Mouse (Mus musculus): ENCODE data around the gene Slc25a47. TPM values are rescaled to one million over a fixed set of nuclear protein-coding genes. Genes with fewer than 3 reads are reported as not detected.

Slc25a47 gene
- 481 and 632 TPM in 2 replicates for polyA plus RNA-seq (2015; fragmentation: Nextera tagmentation; extraction: Ambion mirVana)

DNA sequence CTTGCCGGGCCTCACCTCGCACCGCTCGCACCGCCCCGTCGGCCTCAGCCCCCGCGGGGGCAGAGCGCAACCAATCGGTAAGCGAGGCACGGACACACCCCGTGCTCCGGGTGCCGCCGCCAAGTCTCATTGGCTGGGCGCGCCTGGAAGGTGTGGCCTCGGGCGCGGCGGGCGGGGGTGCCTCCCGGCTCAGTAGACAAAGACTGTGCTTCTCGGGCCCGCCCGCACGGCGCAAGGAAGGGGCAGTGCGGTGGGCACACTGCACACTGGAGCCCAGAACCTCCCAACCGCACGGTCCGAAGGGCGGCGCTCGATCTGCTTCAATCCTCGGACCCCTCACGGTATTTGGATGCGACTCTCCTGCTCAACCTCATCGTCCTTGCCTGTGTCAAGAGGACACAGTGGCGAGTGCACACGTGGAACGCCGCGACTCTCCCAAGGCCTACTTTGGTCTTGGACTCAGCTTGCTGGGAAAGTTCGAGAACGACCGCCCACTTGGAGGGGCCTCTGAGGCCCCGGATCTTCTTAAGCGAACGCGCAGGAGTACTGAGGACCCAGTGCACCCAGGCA lies at the start of gene Slc25a47, which contains the start of gene Slc25a29:
Slc25a47 (plus strand) TSS at position 207 of the 570 bp plus-strand sequence.
Slc25a29 (minus strand) TSS at position 44 of the 570 bp plus-strand sequence.
- DNase-seq, result peak; percentile 96
- Histone ChIP-seq H3K4me1 (ENCODE audit: insufficient read depth) (peaks cover 20% of the 10 kb centered on the region), H3K9me3 (ENCODE audit: low read length) (no peaks in the 10 kb centered on the region), H3K27ac (ENCODE audit: low read depth) (peak within 1 kb of the TSS; percentile 92), H3K9ac (replicated peaks) (peak within 1 kb of the TSS; percentile 76), H3K4me3 (ENCODE audit: low read depth, low read length) (peak within 1 kb of the TSS; percentile 65), H3K27me3 (ENCODE audit: insufficient read depth, low read length) (no peaks in the 10 kb centered on the region), H3K4me2 (ENCODE audit: low read depth, low read length) (peak within 1 kb of the TSS; percentile 93), H3K36me3 (replicated peaks; ENCODE audit: insufficient read depth, low read length) (no peaks in the 10 kb centered on the region; the same call in 1 of the 2 replicates)
- under 1% methylated on average over 50 of the region's 53 CpGs for WGBS (ENCODE audit: insufficient replicate concordance)
- peak; percentile 95 for ATAC-seq
- TF ChIP-seq EP300 (IDR thresholded peaks at IDR 0.05; ENCODE audit: low read depth) (no peak; the same call in 1 of the 2 replicates), CTCF (IDR thresholded peaks at IDR 0.05; ENCODE audit: low read depth) (no peak)

DNA sequence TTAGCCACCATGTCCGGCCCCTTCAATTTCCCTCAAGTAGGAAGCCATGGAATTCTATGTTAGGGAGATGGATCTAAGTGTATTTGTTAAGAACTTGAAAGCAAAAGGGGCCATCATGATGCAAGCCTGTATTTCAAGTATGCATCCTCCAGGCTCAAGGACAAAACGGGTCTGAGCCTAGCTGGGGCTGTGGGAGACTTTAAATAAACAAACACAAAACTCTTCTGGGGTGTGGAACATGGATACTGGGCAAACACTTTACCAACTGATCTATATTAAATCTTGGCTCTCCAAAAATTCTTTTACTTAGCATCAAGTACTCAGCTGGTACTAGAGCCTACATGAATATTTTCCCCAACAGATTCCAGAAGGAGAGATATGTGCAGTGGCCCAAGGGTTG lies 48.5 kb upstream of the Slc25a47 start:
- WGBS (ENCODE audit: insufficient replicate concordance), result 76% methylated on average over 2 of the region's 2 CpGs
- Histone ChIP-seq H3K9ac (replicated peaks) (no peak overlapping the region), H3K27ac (ENCODE audit: low read depth) (no peak overlapping the region), H3K4me3 (ENCODE audit: low read depth, low read length) (no peak overlapping the region), H3K36me3 (replicated peaks; ENCODE audit: insufficient read depth, low read length) (no peaks in the 10 kb centered on the region), H3K27me3 (ENCODE audit: insufficient read depth, low read length) (no peaks in the 10 kb centered on the region), H3K4me2 (ENCODE audit: low read depth, low read length) (no peak overlapping the region), H3K4me1 (ENCODE audit: insufficient read depth) (peaks cover 15% of the 10 kb centered on the region), H3K9me3 (ENCODE audit: low read length) (no peaks in the 10 kb centered on the region)
- no peak for DNase-seq
- no peak for ATAC-seq
- no peak for TF ChIP-seq EP300 (IDR thresholded peaks at IDR 0.05; ENCODE audit: low read depth)
- no peak for TF ChIP-seq CTCF (IDR thresholded peaks at IDR 0.05; ENCODE audit: low read depth)

DNA sequence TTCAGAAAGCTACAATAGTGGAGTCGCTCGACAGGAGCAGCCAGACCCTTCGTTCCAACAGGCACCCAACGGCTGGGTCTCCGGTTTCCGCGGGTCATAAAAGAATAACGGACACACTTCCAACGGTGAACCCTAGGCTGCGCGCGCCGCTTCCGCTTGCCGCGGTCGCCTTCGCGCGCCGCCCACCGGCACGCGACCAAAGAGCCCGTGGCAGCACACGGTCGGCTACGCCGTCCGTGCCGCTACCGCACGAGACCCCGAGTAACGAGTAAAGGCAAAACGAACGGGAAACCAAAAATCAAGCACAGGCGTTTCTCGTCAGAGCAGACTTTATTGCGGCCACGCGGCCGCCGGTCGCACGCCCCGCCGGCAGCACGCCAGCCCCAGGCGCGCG lies 43.7 kb upstream of the Slc25a47 start:
- Histone ChIP-seq H3K9ac (replicated peaks) (peak overlapping the region; percentile 91), H3K36me3 (replicated peaks; ENCODE audit: insufficient read depth, low read length) (no peaks in the 10 kb centered on the region), H3K4me3 (ENCODE audit: low read depth, low read length) (peak overlapping the region; percentile 98), H3K9me3 (ENCODE audit: low read length) (no peaks in the 10 kb centered on the region), H3K27me3 (ENCODE audit: insufficient read depth, low read length) (no peaks in the 10 kb centered on the region), H3K27ac (ENCODE audit: low read depth) (peak overlapping the region; percentile 100), H3K4me1 (ENCODE audit: insufficient read depth) (peaks cover 23% of the 10 kb centered on the region), H3K4me2 (ENCODE audit: low read depth, low read length) (peak overlapping the region; percentile 63)
- ATAC-seq (peak; percentile 52), DNase-seq (peak; percentile 90)
- under 1% methylated on average over 52 of the region's 52 CpGs for WGBS (ENCODE audit: insufficient replicate concordance)
- TF ChIP-seq EP300 (IDR thresholded peaks at IDR 0.05; ENCODE audit: low read depth), result peak; percentile 61; the same call in 1 of the 2 replicates
- TF ChIP-seq CTCF (IDR thresholded peaks at IDR 0.05; ENCODE audit: low read depth), result peak; percentile 24

DNA sequence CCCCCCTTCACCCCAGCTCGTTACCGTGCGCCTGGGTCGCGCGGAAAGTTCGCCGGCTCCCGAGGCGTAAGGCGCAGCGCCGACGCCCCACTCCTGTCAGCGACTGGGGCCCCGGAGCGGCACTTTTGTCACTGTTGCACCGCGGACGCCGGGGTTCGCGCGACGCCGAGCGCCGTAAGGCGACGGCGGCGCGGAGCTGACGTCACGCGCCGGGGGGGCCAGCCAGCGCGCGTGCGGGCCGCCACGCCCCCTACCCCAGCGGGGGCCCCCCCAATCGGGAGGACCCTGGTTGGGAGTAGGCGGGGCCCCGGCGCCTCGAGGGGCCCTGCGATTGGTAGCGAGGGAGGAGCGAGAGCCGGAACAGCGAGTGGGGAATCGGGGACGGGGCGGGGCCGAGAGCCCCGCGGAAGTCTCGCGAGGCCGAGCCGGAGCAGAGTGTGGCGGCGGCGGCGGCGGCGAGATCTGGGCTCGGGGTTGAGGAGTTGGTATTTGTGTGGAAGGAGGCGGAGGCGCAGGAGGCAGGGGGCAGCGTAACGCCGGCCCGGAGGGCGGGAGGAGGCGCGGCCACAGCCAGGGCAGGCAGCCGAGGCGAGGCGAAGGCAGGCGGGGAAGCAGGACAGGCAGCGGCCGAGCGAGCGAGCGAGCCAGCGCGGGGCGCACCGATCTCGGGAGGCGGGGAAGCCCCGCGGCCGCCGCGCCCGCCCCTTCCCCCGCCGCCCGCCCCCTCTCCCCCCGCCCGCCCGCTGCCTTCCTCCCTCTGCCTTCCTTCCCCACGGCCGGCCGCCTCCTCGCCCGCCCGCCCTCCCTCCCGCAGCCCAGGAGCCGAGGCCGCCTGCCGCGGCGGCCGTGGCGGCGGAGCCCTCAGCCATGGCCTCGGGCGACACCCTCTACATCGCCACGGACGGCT lies 43.0 kb upstream of the Slc25a47 start, which contains the start of gene Yy1:
Yy1 (plus strand) TSS at position 428 of the 907 bp plus-strand sequence.
- H3K36me3 ChIP-seq (replicated peaks; ENCODE audit: insufficient read depth, low read length), result no peaks in the 10 kb centered on the region
- no peaks in the 10 kb centered on the region for H3K27me3 ChIP-seq (ENCODE audit: insufficient read depth, low read length)
- H3K9ac ChIP-seq (replicated peaks), result peak within 1 kb of the TSS; percentile 91
- ATAC-seq (peak; percentile 88), DNase-seq (peak; percentile 99)
- H3K27ac ChIP-seq (ENCODE audit: low read depth), result peak within 1 kb of the TSS; percentile 100
- H3K4me2 ChIP-seq (ENCODE audit: low read depth, low read length), result peak within 1 kb of the TSS; percentile 83
- under 1% methylated on average over 63 of the region's 127 CpGs for WGBS (ENCODE audit: insufficient replicate concordance)
- peak within 1 kb of the TSS; percentile 98 for H3K4me3 ChIP-seq (ENCODE audit: low read depth, low read length)
- TF ChIP-seq CTCF (IDR thresholded peaks at IDR 0.05; ENCODE audit: low read depth), result peak; percentile 32; the same call in 1 of the 2 replicates
- TF ChIP-seq EP300 (IDR thresholded peaks at IDR 0.05; ENCODE audit: low read depth), result no peak
- H3K4me1 ChIP-seq (ENCODE audit: insufficient read depth), result peaks cover 26% of the 10 kb centered on the region
- H3K9me3 ChIP-seq (ENCODE audit: low read length), result no peaks in the 10 kb centered on the region

DNA sequence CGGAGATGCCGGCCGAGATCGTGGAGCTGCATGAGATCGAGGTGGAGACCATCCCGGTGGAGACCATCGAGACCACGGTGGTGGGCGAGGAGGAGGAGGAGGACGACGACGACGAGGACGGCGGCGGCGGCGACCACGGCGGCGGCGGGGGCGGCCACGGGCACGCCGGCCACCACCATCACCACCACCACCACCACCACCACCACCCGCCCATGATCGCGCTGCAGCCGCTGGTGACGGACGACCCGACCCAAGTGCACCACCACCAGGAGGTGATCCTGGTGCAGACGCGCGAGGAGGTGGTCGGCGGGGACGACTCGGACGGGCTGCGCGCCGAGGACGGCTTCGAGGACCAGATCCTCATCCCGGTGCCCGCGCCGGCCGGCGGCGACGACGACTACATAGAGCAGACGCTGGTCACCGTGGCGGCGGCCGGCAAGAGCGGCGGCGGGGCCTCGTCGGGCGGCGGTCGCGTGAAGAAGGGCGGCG lies 42.3 kb upstream of the Slc25a47 start:
- Histone ChIP-seq H3K4me2 (ENCODE audit: low read depth, low read length) (peak overlapping the region; percentile 83), H3K9ac (replicated peaks) (peak overlapping the region; percentile 87), H3K36me3 (replicated peaks; ENCODE audit: insufficient read depth, low read length) (no peaks in the 10 kb centered on the region), H3K27ac (ENCODE audit: low read depth) (peak overlapping the region; percentile 100), H3K9me3 (ENCODE audit: low read length) (no peaks in the 10 kb centered on the region), H3K27me3 (ENCODE audit: insufficient read depth, low read length) (no peaks in the 10 kb centered on the region), H3K4me3 (ENCODE audit: low read depth, low read length) (peak overlapping the region; percentile 98), H3K4me1 (ENCODE audit: insufficient read depth) (peaks cover 32% of the 10 kb centered on the region)
- DNase-seq (peak; percentile 50), ATAC-seq (no peak)
- TF ChIP-seq CTCF (IDR thresholded peaks at IDR 0.05; ENCODE audit: low read depth) (no peak), EP300 (IDR thresholded peaks at IDR 0.05; ENCODE audit: low read depth) (no peak)
- 1% methylated on average over 41 of the region's 71 CpGs for WGBS (ENCODE audit: insufficient replicate concordance)

Data from liver, postnatal 0 days (tissue).